Mouse (Mus musculus): ENCODE measurements around the gene Ccdc85b. TPM values are rescaled to one million over a fixed set of nuclear protein-coding genes. Genes with fewer than 3 reads are reported as not detected.

Ccdc85b gene
- total RNA-seq, 2 experiments from 2014 or later: 28.5 to 31.7 TPM

DNA sequence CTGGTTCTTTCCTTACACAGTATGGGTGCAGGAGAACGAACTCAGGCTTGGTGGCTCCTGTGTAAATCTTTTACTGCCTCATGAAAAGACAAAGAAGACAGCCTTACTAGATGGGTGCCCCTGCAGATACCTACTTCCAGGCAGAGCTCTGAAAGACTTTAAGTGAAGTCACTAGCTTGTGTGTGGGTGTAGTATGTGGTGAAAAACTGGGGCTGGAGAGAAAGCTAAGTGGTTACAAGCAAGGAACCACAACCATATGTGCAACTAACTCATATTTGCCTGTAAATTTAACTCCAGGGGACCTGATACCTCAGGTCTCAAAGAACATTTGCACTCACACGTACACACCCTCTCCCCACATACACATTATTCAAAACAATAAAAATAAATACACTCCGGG, 2.2 kb upstream of the Ccdc85b start:
- intact Hi-C loops (cut with DNase I): loop anchor here (1.0 kb wide), 1 partner anchor 30 kb away; the partner anchor contains the start of gene Cfl1
- no peak for DNase-seq (ENCODE audit: low spot score in 2 of 2)

DNA sequence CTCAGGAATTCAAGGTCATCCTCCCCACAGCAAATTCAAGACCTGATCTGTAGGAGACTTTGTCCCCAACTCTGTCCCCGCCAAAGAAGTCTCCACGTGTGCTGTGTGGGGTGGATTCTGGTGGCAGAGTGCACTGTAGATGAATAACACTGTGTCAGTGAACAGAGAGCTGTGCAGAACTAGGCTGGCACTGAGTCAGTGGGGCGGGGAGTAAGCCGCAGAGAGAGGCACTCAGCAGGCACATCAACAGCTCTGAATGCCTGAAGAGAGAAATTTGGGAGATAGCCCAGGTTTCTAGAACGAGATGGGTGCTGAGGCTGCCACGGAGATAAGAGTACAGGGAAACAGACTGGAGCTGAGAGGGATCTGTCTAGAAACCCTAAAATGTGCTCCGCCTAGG, 1.3 kb upstream of the Ccdc85b start:
- intact Hi-C loops (cut with DNase I): no loop called here
- DNase-seq (ENCODE audit: low spot score in 2 of 2): peak in 1 of 2 experiments; percentile 53

DNA sequence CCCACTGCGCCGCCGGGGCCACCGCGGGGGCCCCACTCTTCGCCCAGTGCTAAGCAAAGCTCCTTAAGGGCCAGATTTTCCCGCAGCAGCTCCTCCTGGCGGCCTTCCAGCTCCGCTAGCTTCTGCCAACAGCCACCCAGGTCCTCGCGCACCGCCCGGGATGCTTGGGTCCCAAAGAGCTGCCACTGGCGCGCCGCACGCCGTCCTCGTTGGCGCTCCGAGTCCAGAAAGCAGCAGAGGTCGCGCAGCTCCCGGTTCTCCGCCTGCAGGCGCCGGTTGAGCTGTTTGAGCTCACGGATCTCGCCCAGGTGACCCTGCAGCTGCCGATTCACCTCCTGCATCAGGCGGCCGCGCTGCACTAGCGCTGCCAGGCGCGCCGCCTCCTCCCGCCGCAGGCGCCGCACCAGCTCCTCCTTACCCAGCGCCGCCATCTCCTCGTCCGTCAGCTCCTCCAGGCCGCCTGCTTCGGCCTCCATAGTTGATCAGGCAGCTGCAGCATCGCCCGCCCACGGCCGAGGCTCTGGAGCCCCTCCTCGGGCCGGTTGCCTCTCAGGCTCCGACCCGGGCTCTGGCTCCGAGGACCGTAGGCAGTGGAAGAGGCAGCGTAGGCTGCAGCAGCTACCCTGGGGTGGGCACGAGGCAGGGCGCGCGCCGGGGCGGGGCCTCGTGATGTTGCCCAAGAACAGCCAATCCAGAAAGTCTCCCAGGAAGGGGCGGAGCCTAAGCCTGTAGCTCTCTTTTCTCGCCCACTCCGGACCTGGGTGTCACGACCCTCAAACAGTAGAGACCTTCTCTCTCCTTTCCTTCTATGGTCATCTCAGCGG, 560 bp downstream of the Ccdc85b start:
- intact Hi-C loops (cut with DNase I): loop anchor here (2.0 kb wide), 2 partner anchors 32 kb away; partner anchors contain the start of genes AI837181, Drap1 and Mus81
- DNase-seq (ENCODE audit: low spot score in 2 of 2): peak; percentile 96

DNA sequence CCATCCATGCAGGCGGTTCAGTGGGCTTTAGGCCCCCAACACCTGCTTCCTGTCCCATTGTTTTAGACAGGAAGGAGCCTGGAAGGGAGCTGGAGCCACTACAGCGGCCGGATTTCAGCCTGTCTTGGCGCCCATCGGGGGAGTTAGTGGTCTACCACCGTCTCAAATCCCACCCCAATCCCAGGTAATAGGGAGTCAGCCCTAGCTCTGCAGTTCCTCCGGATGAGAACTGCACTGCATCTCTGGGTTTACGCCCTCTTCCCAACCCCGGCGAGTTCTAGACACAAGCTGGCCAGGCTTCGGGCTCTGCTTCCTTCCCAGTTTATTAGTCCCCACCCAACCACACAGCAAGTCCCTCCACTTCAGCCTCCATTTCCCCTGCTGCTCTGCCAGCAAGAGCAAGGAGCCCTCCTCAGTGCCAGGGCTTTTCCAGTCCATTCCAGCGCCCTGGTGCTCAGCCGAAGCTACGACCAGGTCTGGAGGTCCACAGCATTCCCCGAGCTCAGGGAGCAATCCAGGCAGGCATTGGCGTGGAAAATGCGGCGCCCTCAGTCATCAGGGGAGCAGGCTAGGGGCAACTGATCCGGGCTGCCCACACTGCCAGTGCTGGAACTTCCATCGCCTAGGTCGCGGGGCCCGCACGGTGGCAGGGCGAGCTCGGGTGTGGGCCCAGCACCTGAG, 1.3 kb downstream of the Ccdc85b start:
- intact Hi-C loops (cut with DNase I): loop anchor here (2.0 kb wide), 2 partner anchors 32 kb away; partner anchors contain the start of genes AI837181, Drap1 and Mus81
- DNase-seq (ENCODE audit: low spot score in 2 of 2): no peak

DNA sequence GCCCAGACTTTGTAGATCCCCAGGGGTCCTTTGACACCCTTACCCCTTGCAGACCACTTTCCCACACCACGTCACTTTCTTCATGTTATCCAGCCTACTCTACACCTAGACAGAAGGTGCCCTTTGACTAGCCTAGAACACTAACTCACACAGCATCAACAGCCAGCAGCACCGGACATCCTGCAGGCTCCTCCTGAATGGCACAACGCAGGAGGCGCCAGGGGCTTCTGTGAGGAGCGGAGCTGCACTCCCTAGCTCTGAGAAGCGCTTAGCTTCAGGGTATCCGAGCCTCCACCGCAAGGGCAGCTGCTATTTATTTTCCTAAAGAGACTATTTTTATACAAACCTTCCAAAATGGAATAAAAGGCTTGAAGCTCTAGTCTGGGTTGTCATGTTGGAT, 2.1 kb downstream of the Ccdc85b start:
- intact Hi-C loops (cut with DNase I): no loop called here
- no peak for DNase-seq (ENCODE audit: low spot score in 2 of 2)

DNA sequence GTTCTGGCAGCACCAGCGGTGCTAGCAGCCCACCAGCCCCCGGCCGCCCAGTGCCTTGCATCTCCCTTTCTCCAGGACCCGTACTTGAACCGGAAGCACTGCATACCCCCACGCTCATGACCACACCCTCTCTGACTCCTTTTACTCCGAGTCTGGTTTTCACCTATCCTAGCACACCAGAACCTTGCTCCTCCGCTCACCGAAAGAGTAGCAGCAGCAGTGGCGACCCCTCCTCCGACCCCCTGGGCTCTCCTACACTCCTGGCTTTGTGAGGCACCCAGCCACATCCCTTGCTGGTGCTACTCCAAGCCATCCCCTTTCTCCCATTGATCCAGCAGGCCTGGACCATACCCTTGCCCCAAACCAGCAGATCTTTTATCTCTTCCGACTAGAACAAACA, 2.7 kb downstream of the Ccdc85b start:
- no peak for DNase-seq (ENCODE audit: low spot score in 2 of 2)
- intact Hi-C loops (cut with DNase I): no loop called here

DNA sequence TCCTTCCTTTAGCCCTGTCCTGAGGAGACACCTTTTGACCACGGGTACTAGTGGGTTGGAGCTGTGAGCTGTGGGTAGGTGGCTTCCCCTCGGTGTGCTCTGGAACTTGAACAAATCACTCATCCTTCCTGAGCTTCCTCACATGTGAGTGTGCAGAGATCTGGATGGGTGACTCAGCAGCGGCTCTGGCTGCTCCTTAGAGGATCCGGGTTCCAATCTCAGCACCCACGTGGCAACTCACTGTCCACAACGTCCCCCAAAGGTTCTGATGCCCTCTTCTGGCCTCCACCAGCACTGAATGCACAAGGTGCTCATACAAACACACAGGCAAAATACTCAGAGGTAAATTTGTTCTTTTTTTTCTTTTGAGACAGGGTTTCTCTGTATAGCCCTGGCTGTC, 5.9 kb downstream of the Ccdc85b start:
- intact Hi-C loops (cut with DNase I): no loop called here
- DNase-seq (ENCODE audit: low spot score in 2 of 2): no peak

DNA sequence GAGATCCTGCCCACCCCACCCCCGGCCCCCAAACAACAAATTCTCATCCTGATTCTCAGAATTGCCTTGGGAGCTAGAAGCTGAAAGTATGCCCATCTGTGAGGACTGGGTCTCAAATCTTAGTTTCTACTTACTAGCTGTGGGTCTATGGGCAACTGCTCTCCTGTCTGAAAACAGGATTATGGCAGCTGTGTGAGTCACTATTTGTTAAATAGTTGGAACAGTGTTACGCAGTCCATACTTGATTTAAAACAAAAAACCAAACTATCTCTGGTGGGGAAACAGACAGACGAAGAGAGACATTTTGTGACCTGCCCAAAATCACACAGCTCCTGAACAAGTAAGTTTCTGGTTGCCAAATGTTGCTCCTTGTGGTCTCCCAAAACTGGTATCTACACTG, 8.0 kb downstream of the Ccdc85b start:
- intact Hi-C loops (cut with DNase I): no loop called here
- DNase-seq (ENCODE audit: low spot score in 2 of 2): no peak

DNA sequence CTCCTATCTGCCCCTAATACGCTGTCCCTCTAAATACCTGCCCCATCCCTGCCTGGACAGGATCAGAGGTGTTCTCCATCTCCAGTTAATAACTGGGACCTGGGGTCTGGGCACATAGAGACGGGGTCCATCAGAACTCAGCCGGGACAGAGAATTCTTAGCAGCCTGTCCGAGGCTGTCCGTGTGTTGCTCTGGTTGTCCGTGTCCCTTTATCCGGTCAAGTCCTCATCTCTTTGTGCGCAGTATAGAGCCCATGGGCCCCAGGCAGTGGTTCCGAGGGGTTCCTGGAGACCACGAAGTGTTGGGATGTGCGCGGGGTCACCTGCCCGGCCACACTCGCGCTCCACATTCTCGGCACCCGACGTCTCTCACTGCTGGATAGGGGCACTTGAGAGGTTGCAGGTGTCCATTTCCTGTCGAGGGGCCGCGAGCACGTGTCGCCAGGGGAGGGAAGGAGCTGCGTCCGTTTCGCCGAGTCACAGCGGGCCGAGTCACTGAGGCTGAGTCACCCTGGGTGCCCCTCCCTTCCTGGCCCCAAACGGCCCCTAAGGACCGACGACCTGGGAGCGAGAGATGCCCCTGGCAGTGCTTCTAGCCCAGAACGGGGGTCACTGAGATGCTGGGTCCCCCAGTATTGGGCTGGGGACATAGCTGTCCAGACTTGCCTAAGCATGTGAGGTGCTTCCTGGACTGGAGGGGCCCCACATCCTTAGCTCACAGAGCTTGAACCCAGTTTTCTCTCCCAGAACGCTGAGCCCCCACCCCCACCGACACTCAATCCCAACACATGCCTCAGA, 9.1 kb downstream of the Ccdc85b start:
- intact Hi-C loops (cut with DNase I): no loop called here
- no peak for DNase-seq (ENCODE audit: low spot score in 2 of 2)

DNA sequence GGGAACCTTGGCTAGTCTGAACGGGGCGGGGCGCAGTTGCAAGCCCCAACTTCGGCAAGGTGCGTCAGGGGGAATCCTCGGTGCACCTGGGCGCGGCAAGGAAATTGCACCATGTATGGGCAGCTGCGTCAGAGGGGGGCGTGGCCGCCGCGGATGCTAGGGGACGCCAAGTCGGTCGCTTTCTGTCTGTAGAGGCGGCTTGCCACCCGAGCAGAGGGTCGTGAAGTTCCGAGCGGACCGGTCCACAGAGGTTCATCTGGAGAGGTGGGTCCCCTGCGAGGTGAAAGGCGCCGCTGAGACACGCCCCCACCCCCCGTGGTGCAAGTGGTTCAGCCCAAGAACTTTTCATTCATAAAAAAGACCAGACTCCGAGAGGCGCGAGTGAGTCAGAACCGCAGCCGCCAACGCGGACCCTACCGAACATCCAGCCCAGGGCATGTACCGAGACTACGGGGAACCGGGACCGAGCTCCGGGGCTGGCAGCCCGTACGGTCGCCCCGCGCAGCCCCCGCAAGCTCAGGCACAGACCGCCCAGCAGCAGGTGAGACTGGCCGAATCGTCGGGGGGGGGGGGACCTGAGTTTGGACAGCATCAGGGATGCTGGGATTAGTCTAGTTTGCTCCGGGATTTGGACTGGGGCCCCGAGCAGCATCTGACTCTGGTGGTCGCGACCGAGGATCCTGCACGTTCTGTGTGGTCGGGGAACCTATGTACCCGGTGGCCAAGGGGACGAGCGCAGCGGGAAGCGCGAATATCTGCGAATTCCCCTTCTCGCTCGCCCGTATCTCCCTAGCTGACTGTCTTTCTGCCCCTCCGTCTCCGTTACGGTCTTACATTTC, 10.0 kb downstream of the Ccdc85b start, which contains the start of gene Fosl1:
Gene Fosl1 (plus strand): TSS at position 33 of the 839 bp plus-strand sequence.
- intact Hi-C loops (cut with DNase I): no loop called here
- DNase-seq (ENCODE audit: low spot score in 2 of 2): peak; percentile 70 to 75

DNA sequence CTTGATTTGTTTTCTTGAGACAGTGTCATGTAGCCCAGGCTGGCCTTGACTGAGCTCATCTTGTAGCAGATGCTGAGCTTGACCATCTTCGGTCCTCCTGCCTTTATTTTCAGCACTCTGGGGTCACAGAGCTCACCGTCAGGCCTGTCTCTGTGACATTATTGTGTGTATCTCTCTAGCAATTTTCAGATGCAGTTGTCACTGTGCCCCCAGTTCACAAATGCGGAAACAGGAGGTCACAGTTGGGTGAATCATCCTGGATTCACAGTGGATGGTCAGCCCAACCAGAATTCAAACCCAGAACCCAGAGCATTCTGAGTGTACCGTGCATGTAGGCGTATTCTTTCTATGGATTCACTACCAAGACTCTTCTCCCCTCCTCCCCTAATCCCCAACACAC, 11.9 kb downstream of the Ccdc85b start:
- no peak for DNase-seq (ENCODE audit: low spot score in 2 of 2)
- intact Hi-C loops (cut with DNase I): no loop called here

DNA sequence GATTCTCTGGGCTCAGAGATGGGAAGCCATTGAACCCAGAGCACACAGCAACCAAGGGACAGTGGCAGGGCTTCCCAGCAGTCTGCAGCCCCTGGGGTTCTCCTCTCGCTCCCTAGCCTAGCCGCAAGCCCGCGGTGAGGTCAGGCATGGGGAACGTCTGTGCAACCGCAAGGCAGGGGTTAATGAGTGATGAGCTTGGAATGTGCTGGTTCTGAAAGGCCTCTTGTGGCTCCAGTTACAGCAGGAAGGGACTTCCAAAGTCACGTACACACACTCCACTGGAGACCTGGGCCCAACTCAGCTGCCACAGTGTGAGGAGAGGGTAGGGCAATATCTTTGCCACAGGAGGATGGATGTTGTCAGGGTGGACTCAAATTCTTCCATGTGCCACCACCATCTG, 12.7 kb downstream of the Ccdc85b start:
- DNase-seq (ENCODE audit: low spot score in 2 of 2): no peak
- intact Hi-C loops (cut with DNase I): no loop called here

DNA sequence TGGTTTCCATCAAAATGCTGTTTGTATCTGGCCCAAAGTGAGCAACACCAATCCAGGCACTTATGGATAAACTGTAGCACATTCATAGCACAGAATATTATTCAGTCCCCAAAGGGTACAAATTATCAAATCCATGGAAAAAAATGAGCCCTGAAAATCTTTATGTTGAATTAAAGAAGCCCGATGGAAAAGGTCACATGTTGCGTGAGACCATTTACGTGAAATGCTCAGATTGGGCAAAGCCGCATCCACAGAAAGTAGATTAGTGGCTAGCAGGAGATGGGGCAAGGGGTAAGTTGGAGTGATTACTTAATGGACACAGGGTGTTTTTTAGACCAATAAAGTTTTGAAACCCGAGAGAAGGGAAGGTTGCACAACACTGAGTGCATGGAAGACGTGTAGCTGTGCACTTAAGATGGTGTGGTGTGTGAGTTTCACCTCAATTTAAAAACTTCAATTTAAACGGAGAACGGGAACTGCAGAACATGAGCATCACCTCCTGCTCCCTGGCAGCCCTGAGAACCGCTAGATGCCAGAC, 13.3 kb downstream of the Ccdc85b start:
- intact Hi-C loops (cut with DNase I): no loop called here
- DNase-seq (ENCODE audit: low spot score in 2 of 2): no peak

DNA sequence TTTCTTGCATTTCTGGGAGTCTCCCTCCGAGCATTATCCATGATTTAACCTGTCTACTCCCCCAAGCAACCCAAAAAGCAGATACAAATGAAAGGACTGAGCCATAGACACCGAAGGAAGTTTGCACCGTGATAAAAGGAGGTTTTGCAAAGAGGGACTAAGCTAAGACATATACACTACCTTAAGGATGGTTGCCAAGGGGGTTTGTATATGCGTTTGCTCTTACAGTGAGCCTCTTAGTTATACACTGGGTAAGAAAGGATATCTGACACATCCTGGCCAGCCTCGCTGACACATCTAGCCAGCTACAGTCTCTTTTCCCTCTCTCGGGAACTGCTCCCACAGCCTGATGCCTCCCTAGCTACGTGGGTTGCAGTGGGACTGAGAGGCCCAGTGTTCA, 23.7 kb downstream of the Ccdc85b start:
- intact Hi-C loops (cut with DNase I): no loop called here
- no peak for DNase-seq (ENCODE audit: low spot score in 2 of 2)

DNA sequence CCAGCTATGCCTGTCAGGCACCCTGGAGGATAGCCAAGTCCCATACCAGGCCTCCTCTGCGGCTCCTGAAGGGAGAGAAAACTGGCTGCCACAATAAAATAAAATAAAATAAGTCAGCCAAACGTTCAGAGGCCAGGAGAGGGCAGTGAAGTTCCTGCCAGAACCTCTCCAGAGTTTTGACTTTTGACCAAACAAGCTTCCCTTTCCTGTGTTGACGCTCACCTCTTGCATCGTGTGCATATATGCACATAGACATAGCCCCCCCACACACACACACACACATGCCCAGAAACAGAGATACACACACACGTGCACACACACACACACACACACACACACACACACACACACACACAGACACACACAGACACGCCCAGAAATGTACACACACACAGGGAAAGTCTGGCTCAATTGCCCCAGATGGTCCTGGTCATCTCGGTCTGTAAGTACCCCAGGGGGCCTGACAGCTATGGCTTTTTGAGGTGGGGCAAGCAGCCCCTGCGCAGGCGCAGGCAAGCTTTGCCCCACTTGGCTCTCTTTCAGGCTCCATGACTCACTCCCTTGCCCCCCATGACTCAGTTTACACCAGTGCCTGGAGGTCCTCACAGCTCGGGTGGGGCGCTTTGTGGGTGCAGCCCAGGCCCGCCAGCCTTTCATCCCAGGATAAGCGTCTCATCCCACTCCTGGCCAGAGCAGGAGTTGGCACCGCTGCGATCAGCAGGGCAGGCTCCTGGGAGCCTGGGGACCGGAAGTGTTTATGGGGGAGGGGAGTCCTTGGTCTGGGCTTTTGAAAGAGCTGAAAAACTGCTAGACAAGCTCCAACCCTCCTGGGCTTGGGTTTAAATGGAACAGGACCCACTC, 24.5 kb downstream of the Ccdc85b start:
- intact Hi-C loops (cut with DNase I): no loop called here
- DNase-seq (ENCODE audit: low spot score in 2 of 2): no peak

DNA sequence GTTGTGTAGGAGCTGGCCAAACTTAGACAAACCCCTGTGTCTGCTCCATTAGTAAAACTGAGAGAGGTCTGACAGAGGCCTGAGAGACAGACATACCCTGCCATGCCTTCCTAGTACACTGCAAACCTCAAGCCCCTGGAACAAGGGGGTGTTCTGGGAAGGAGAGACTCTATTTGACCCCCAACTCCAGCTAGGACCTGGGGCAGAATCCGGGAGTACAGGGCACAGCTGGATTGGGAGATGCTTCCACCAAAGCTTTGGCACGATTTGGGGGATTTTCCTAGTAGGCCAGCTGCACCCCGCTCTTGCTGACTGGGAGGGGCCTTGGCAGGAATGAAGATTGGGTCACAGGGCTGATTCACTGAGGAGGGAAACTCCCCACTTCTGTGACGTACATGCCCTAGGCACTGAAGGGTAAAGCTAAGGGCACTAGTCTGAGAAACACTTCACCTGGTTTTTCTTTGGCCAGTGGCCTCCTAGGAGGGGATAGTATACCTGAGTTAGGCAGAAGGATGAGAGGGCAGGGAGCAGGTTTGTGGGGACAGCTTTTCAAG, 25.7 kb downstream of the Ccdc85b start:
- no peak for DNase-seq (ENCODE audit: low spot score in 2 of 2)
- intact Hi-C loops (cut with DNase I): no loop called here

DNA sequence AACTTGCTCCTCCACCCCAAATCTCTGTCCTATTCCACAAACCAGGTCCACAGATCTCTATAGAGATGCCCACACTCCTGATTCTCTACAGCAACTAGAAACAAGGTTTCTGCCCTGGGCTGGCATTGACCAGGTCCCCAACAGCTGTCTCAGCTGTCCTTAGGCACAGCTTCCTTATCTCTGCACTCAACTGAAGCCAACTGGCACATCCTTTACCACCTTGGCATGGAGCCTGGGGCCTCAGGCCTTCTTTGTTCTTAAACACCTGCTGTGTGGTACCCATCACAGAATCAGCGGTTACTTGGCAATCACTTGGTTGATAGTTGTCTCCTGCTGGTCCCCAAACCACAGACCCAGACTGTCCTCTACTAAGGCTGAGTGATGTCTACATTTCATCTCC, 27.3 kb downstream of the Ccdc85b start:
- DNase-seq (ENCODE audit: low spot score in 2 of 2): no peak
- intact Hi-C loops (cut with DNase I): no loop called here

DNA sequence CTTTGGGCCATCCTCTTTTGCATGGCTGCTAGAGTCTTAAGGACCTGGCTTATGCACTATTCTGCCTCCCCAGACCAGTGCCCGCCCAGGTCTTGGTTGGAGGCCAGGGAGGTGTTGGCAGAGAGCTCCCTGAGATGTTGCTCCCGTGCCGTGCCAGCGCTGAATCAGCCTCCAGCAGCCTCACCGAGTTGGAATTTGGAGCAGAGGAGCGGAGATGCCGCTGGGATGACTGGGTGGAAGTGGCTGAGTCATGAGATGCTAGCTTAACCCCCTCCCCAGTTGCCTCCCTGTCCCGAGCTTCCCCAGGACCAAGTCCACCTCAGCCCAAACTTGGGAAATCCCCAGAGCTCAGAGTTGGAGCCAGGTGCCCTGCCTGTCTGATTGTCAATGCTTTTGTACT, 27.9 kb downstream of the Ccdc85b start:
- intact Hi-C loops (cut with DNase I): no loop called here

More for the DNA sequence above, 27.9 kb downstream of the Ccdc85b start:
- no peak for DNase-seq (ENCODE audit: low spot score in 2 of 2)

Measured in left cerebral cortex, postnatal 36 days (tissue).